Mouse (Mus musculus) MEL (cell line): ENCODE results near the gene Olfr600.

Source experiments
- CTCF ChIP-seq, 3 experiments: IDR thresholded peaks in 2 of 3; conservative IDR thresholded peaks in 1 of 3; 2 replicates each; pipeline ENCODE4 v1.5.1; 2011 to 2012; ENCODE audit warnings: low read length in 3 of 3, low read depth in 2 of 3, mild to moderate bottlenecking in 2 of 3, improper control_type of control experiment in 1 of 3, inconsistent platforms in 1 of 3, mixed read lengths in 1 of 3, moderate library complexity in 1 of 3; ENCODE audit not compliant: control insufficient read depth in 1 of 3, insufficient read depth in 1 of 3, poor library complexity in 1 of 3, severe bottlenecking in 1 of 3
- GATA1 ChIP-seq: IDR thresholded peaks from 2 replicates; pipeline ENCODE4 v1.6.1; 2011; ENCODE audit warnings: low read depth, low read length, improper control_type of control experiment

- no peak for TF ChIP-seq GATA1
- TF ChIP-seq CTCF (IDR thresholded peaks at IDR 0.05 in 2 of 3, conservative IDR thresholded peaks at IDR 0.05 in 1 of 3; ENCODE audit: control insufficient read depth in 1 of 3, insufficient read depth in 1 of 3, low read depth in 2 of 3, low read length in 3 of 3, poor library complexity in 1 of 3, severe bottlenecking in 1 of 3), result no peak
Observed at GRCm38 (mm10) chr7:103349569-103349968, at the start of gene Olfr600.
